Mouse (Mus musculus) C2C12 (cell line): Measurements from ENCODE around the gene Rbm18.

ENCODE experiments used
- CEBPB ChIP-seq: IDR thresholded peaks from one replicate; pipeline ENCODE4 v1.6.1; 2011; ENCODE audit warnings: low read depth, mild to moderate bottlenecking, control low read depth, moderate library complexity
- CTCF ChIP-seq: IDR thresholded peaks from one replicate; pipeline ENCODE4 v1.5.1; 2011; ENCODE audit not compliant: control insufficient read depth, insufficient read depth, insufficient read length
- MAX ChIP-seq: IDR thresholded peaks from one replicate; pipeline ENCODE4 v1.6.1; 2011; ENCODE audit warnings: mild to moderate bottlenecking, control low read depth

DNA sequence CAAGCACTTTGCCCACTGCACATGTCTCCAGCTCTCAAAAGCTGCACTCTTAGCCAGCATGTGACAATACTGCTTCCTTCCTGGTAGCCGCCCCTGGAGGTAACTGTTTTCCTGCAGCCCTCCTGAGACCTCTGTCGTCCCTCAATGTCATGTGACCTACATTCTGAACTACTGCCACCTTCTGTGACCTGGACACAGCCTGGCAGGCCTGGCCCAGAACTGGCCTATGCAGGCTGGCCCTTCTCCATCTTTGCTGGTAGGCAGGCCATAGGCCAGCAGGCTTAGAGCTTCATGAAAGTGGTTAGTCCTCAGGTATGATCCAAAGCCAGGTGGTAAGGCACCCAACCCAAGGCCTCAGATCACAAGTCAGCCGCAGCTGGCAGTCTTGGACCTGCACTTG, 62.8 kb downstream of the Rbm18 start:
- TF ChIP-seq CEBPB (no peak), MAX (no peak), CTCF (no peak)
